ENCODE assay signal across 8 mouse cellular contexts in genomic region chr2:173335859-173336258, GRCm38 (mm10). TPM values are rescaled to one million over a fixed set of nuclear protein-coding genes. Genes with fewer than 3 reads are reported as not detected.
DNase-seq lines count a peak whose midpoint lies in the region; ATAC-seq lines count a peak whose summit lies in the region.

No protein-coding gene starts in this region.

- H3K9ac ChIP-seq in hindbrain, embryonic 14.5 days, result no peak overlapping the region

- peaks cover 52% of the 10 kb centered on the region for H3K4me1 ChIP-seq in hindbrain, embryonic 14.5 days (replicated peaks; ENCODE audit: control insufficient read depth, insufficient read depth, low read length)

- no peak overlapping the region for H3K4me3 ChIP-seq in hindbrain, embryonic 14.5 days (replicated peaks; ENCODE audit: low read length)

- no peaks in the 10 kb centered on the region for H3K36me3 ChIP-seq in hindbrain, embryonic 14.5 days (replicated peaks; ENCODE audit: control insufficient read depth, insufficient read depth)

- peak; percentile 21 to 38 for DNase-seq in right cerebral cortex, adult 2 months (ENCODE audit: low spot score in 2 of 2)
- no peak for DNase-seq in right cerebral cortex, adult 18-20 months
- DNase-seq in gastrocnemius, postnatal 25 days, result peak; percentile 77
- peak; percentile 57 for DNase-seq in hindbrain, embryonic 14.5 days (ENCODE audit: low spot score)
- peak; percentile 51 to 58 for DNase-seq in layer of hippocampus, postnatal 36 days
- peak; percentile 72 for DNase-seq in lung, postnatal 25 days (ENCODE audit: low spot score)
- peak; percentile 60 for DNase-seq in right cerebral cortex, postnatal 4 days

- H3K9me3 ChIP-seq in hindbrain, embryonic 14.5 days (ENCODE audit: control insufficient read depth, low read length), result no peaks in the 10 kb centered on the region

- H3K4me2 ChIP-seq in hindbrain, embryonic 14.5 days (replicated peaks), result 0 out of 2 replicates have a peak overlapping the region, but pooled peaks have one; percentile 10

- WGBS in hindbrain, embryonic 14.5 days, result 23% methylated on average over 10 of the region's 10 CpGs

- peak overlapping the region; percentile 43; the same call in 1 of the 2 replicates for H3K27ac ChIP-seq in hindbrain, embryonic 14.5 days

- H3K27me3 ChIP-seq in hindbrain, embryonic 14.5 days (ENCODE audit: control insufficient read depth, insufficient read depth, low read length), result 0 out of 2 replicates have a peak, but pooled peaks cover 6% of the 10 kb centered on the region

- ATAC-seq in hindbrain, embryonic 14.5 days (ENCODE audit: low FRiP score), result peak; percentile 56
- ATAC-seq in megakaryocyte-erythroid progenitor cell, adult 5-6 weeks (replicated peaks; ENCODE audit: low FRiP score, low TSS enrichment, poor library complexity, severe bottlenecking), result no peak

RNA-seq across cellular contexts. Expression of gene Pmepa1, which starts 59.5 kb away (rescaled TPM):
- total RNA-seq in gastrocnemius, postnatal 25 days (2021), result 10 to 100 TPM; 18.2 to 19.2 TPM
- 5.3 and 5.4 TPM in 2 replicates for polyA plus RNA-seq in hindbrain, embryonic 14.5 days (2014; fragmentation: Nextera tagmentation; extraction: Ambion mirVana)
- 10 to 100 TPM; 20.3 to 23.2 TPM for total RNA-seq in layer of hippocampus, postnatal 36 days (2021)
- total RNA-seq in megakaryocyte-erythroid progenitor cell, adult 5-6 weeks (2014; fragmentation: Nextera tagmentation), result not detected in 2 replicates
- 0.52 TPM in 1 of 2 replicates, not detected in the other for total RNA-seq in megakaryocyte-erythroid progenitor cell, adult 5-6 weeks (2017)

Comparison
In these comparisons a context has a peak if more than half of its experiments do, and no peak if none do; other contexts are left out.
1. RNA of gene Pmepa1, which starts 59.5 kb away (total RNA-seq): 20.3 to 23.2 TPM in layer of hippocampus, postnatal 36 days and 18.2 to 19.2 TPM in gastrocnemius, postnatal 25 days; 0.52 TPM in megakaryocyte-erythroid progenitor cell, adult 5-6 weeks; every median in the first group is over 10 times any median in the second.